Mouse (Mus musculus): ENCODE data around the gene AU040320.

Gene AU040320

GRCm38 (mm10) chr4:126753268-126754230 is at the start of gene AU040320, which contains the start of gene Ncdn:
Gene AU040320 (plus strand): TSS chr4:126753544.
Gene Ncdn (minus strand): TSS chr4:126753438.
- DNase-seq (ENCODE audit: low read depth, low spot score) = peak; percentile 88

GRCm38 (mm10) chr4:126706630-126707438 is 46.5 kb upstream of the AU040320 start:
- no peak for DNase-seq (ENCODE audit: low read depth, low spot score)

GRCm38 (mm10) chr4:126707439-126707826 is 45.9 kb upstream of the AU040320 start:
- no peak for DNase-seq (ENCODE audit: low read depth, low spot score)

- DNase-seq (ENCODE audit: low read depth, low spot score) = no peak
Observed at GRCm38 (mm10) chr4:126732111-126732510, 21.2 kb upstream of the AU040320 start.

GRCm38 (mm10) chr4:126732531-126733380 is 20.6 kb upstream of the AU040320 start:
- no peak for DNase-seq (ENCODE audit: low read depth, low spot score)

GRCm38 (mm10) chr4:126734001-126734603 is 19.2 kb upstream of the AU040320 start:
- DNase-seq (ENCODE audit: low read depth, low spot score) = no peak

GRCm38 (mm10) chr4:126734700-126735381 is 18.5 kb upstream of the AU040320 start:
- no peak for DNase-seq (ENCODE audit: low read depth, low spot score)

GRCm38 (mm10) chr4:126735382-126736000 is 17.9 kb upstream of the AU040320 start:
- DNase-seq (ENCODE audit: low read depth, low spot score) = no peak

- DNase-seq (ENCODE audit: low read depth, low spot score) = no peak
Observed at GRCm38 (mm10) chr4:126736001-126736414, 17.3 kb upstream of the AU040320 start, which contains the start of gene Tfap2e. Gene Tfap2e (minus strand): TSS chr4:126736240.

GRCm38 (mm10) chr4:126739966-126740676 is 13.2 kb upstream of the AU040320 start:
- DNase-seq (ENCODE audit: low read depth, low spot score) = no peak

GRCm38 (mm10) chr4:126741448-126741847 is 11.9 kb upstream of the AU040320 start:
- DNase-seq (ENCODE audit: low read depth, low spot score) = peak; percentile 48

GRCm38 (mm10) chr4:126742976-126743375 is 10.4 kb upstream of the AU040320 start:
- DNase-seq (ENCODE audit: low read depth, low spot score) = no peak

GRCm38 (mm10) chr4:126743713-126744112 is 9.6 kb upstream of the AU040320 start:
- DNase-seq (ENCODE audit: low read depth, low spot score) = no peak

- no peak for DNase-seq (ENCODE audit: low read depth, low spot score)
Observed at GRCm38 (mm10) chr4:126744831-126745230, 8.5 kb upstream of the AU040320 start.

GRCm38 (mm10) chr4:126745506-126746193 is 7.7 kb upstream of the AU040320 start:
- DNase-seq (ENCODE audit: low read depth, low spot score) = no peak

- no peak for DNase-seq (ENCODE audit: low read depth, low spot score)
Observed at GRCm38 (mm10) chr4:126746194-126746840, 7.0 kb upstream of the AU040320 start.

GRCm38 (mm10) chr4:126748381-126748780 is 5.0 kb upstream of the AU040320 start:
- DNase-seq (ENCODE audit: low read depth, low spot score) = no peak

- DNase-seq (ENCODE audit: low read depth, low spot score) = no peak
Observed at GRCm38 (mm10) chr4:126749553-126749952, 3.8 kb upstream of the AU040320 start.

Measured in c-Kit-negative CD71-positive TER-119-positive erythroid progenitor cells, embryonic 14.5 days (primary cell).